Mouse (Mus musculus) MEL (cell line): ENCODE results near the gene Rbm33.

ENCODE experiments used
- ELF1 ChIP-seq: IDR thresholded peaks from 2 replicates; pipeline ENCODE4 v1.6.1; 2014; ENCODE audit warnings: low read depth, mild to moderate bottlenecking, inconsistent platforms, low read length, improper control_type of control experiment, moderate library complexity
- EP300 ChIP-seq, 2 experiments: IDR thresholded peaks; 2 replicates each; pipeline ENCODE4 v1.6.1; 2011; ENCODE audit warnings: improper control_type of control experiment in 2 of 2, low read length in 2 of 2, low read depth in 1 of 2, mild to moderate bottlenecking in 1 of 2
- ETS1 ChIP-seq: IDR thresholded peaks from 2 replicates; pipeline ENCODE4 v1.6.1; 2012; ENCODE audit warnings: low read depth, mild to moderate bottlenecking, inconsistent platforms, low read length, improper control_type of control experiment, moderate library complexity
- MAFK ChIP-seq: IDR thresholded peaks from 2 replicates; pipeline ENCODE4 v1.6.1; 2011; ENCODE audit warnings: low read depth, mild to moderate bottlenecking, low read length, improper control_type of control experiment, borderline replicate concordance
- MAZ ChIP-seq: IDR thresholded peaks from 2 replicates; pipeline ENCODE4 v1.6.1; 2012; ENCODE audit warnings: low read depth, mild to moderate bottlenecking, inconsistent platforms, low read length, improper control_type of control experiment
- MYC ChIP-seq: IDR thresholded peaks from 2 replicates; pipeline ENCODE4 v1.6.1; 2011; ENCODE audit warnings: low read depth, mild to moderate bottlenecking, low read length, improper control_type of control experiment, moderate library complexity
- POLR2A ChIP-seq, 2 experiments: IDR thresholded peaks; 2 replicates each; pipeline ENCODE4 v1.6.1; 2011 to 2012; ENCODE audit warnings: low read length in 2 of 2, mild to moderate bottlenecking in 2 of 2, control low read depth in 1 of 2, improper control_type of control experiment in 1 of 2, low read depth in 1 of 2, moderate library complexity in 1 of 2; ENCODE audit not compliant: control insufficient read depth in 1 of 2, insufficient read depth in 1 of 2, poor library complexity in 1 of 2
- TBP ChIP-seq: IDR thresholded peaks from 2 replicates; pipeline ENCODE4 v1.8.0; 2011; ENCODE audit warnings: low read depth, low read length, improper control_type of control experiment

- no peak for TF ChIP-seq MYC
- TF ChIP-seq EP300 (IDR thresholded peaks at IDR 0.05; ENCODE audit: low read depth in 1 of 2, low read length in 2 of 2): no peak
- TF ChIP-seq MAFK: no peak
- no peak for TF ChIP-seq ETS1
- TF ChIP-seq POLR2A (IDR thresholded peaks at IDR 0.05; ENCODE audit: control insufficient read depth in 1 of 2, insufficient read depth in 1 of 2, low read depth in 1 of 2, low read length in 2 of 2, poor library complexity in 1 of 2): no peak
- TF ChIP-seq MAZ: no peak
- no peak for TF ChIP-seq ELF1
- TF ChIP-seq TBP: no peak
Observed at GRCm38 (mm10) chr5:28291118-28291850, 25.6 kb upstream of the Rbm33 start.
